Mouse (Mus musculus): ENCODE data around the gene Fam183b. TPM values are rescaled to one million over a fixed set of nuclear protein-coding genes. Genes with fewer than 3 reads are reported as not detected.
"Not testable (repeated sequence)": the region's sequence is repeated elsewhere in the genome, so short reads cannot be mapped to it uniquely, and the experiment has no call there.

Gene Fam183b
- polyA plus RNA-seq, 1 experiment: not detected

- TF ChIP-seq POLR2A (IDR thresholded peaks at IDR 0.05; ENCODE audit: low read depth, low read length) (no peak), CTCF (conservative IDR thresholded peaks at IDR 0.05; ENCODE audit: insufficient read depth, insufficient read length, low read depth, low read length) (no peak)
- Histone ChIP-seq H3K27me3 (replicated peaks; ENCODE audit: control insufficient read depth, insufficient read depth, low read length) (no peaks in the 10 kb centered on the region), H3K27ac (ENCODE audit: insufficient read depth, low read depth, low read length) (no peak within 1 kb of the TSS), H3K4me3 (ENCODE audit: insufficient read depth, low read depth, low read length) (no peak within 1 kb of the TSS), H3K36me3 (ENCODE audit: control insufficient read depth, insufficient read depth, low read length) (no peaks in the 10 kb centered on the region), H3K4me1 (ENCODE audit: control insufficient read depth, insufficient read depth, low read length) (no peaks in the 10 kb centered on the region)
- no peak for DNase-seq
These were observed 28.9 kb downstream of the Fam183b start, which contains the start of gene Olfr315 for GRCm38 (mm10) chr11:58772888-58773287. Olfr315 (plus strand) TSS chr11:58773188.

GRCm38 (mm10) chr11:58752434-58752833 is 49.3 kb downstream of the Fam183b start, which contains the start of gene Olfr316:
Olfr316 (plus strand) TSS chr11:58752734.
- H3K27me3 ChIP-seq (replicated peaks; ENCODE audit: control insufficient read depth, insufficient read depth, low read length): no peaks in the 10 kb centered on the region
- WGBS: 70% methylated on average over 2 of the region's 2 CpGs
- H3K36me3 ChIP-seq (ENCODE audit: control insufficient read depth, insufficient read depth, low read length): no peaks in the 10 kb centered on the region
- no peak for DNase-seq
- no peak within 1 kb of the TSS for H3K4me3 ChIP-seq (ENCODE audit: insufficient read depth, low read depth, low read length)
- no peaks in the 10 kb centered on the region for H3K4me1 ChIP-seq (ENCODE audit: control insufficient read depth, insufficient read depth, low read length)
- TF ChIP-seq POLR2A (IDR thresholded peaks at IDR 0.05; ENCODE audit: low read depth, low read length) (no peak), CTCF (conservative IDR thresholded peaks at IDR 0.05; ENCODE audit: insufficient read depth, insufficient read length, low read depth, low read length) (no peak)
- H3K27ac ChIP-seq (ENCODE audit: insufficient read depth, low read depth, low read length): no peak within 1 kb of the TSS

- WGBS: 80% methylated on average over 18 of the region's 18 CpGs
These were observed 50.7 kb downstream of the Fam183b start for GRCm38 (mm10) chr11:58751096-58751495.

More at GRCm38 (mm10) chr11:58751096-58751495, 50.7 kb downstream of the Fam183b start:
- not testable (repeated sequence) for H3K4me3 ChIP-seq (ENCODE audit: insufficient read depth, low read depth, low read length); H3K36me3 ChIP-seq (ENCODE audit: control insufficient read depth, insufficient read depth, low read length); H3K4me1 ChIP-seq (ENCODE audit: control insufficient read depth, insufficient read depth, low read length); DNase-seq; H3K27ac ChIP-seq (ENCODE audit: insufficient read depth, low read depth, low read length); H3K27me3 ChIP-seq (replicated peaks; ENCODE audit: control insufficient read depth, insufficient read depth, low read length)

Other genes starting within 250 kb of the Fam183b start
- not detected in 2 replicates for gene Olfr328, start 246.3 kb downstream of the Fam183b start, polyA plus RNA-seq (2012; rRNA removed)
- not detected in 2 replicates for gene Olfr224, start 231.4 kb downstream of the Fam183b start, polyA plus RNA-seq (2012; rRNA removed)
- gene Olfr325, start 224.2 kb downstream of the Fam183b start, polyA plus RNA-seq (2012; rRNA removed): not detected in 2 replicates
- not detected in 2 replicates for gene Olfr324, start 206.8 kb downstream of the Fam183b start, polyA plus RNA-seq (2012; rRNA removed)
- gene 2210407C18Rik, start 185.9 kb downstream of the Fam183b start, polyA plus RNA-seq (2012; rRNA removed): not detected in 2 replicates
- gene Olfr323, start 171.5 kb downstream of the Fam183b start, polyA plus RNA-seq (2012; rRNA removed): not detected in 2 replicates
- not detected in 2 replicates for gene Trim58, start 161.5 kb downstream of the Fam183b start, polyA plus RNA-seq (2012; rRNA removed)
- not detected in 2 replicates for gene Olfr322, start 143.2 kb downstream of the Fam183b start, polyA plus RNA-seq (2012; rRNA removed)
- not detected in 2 replicates for gene Olfr320, start 120.9 kb downstream of the Fam183b start, polyA plus RNA-seq (2012; rRNA removed)
- not detected in 2 replicates for gene Olfr319, start 102.8 kb downstream of the Fam183b start, polyA plus RNA-seq (2012; rRNA removed)
- gene Olfr318, start 77.9 kb downstream of the Fam183b start, polyA plus RNA-seq (2012; rRNA removed): not detected in 2 replicates
- not detected in 2 replicates for gene Olfr317, start 62.7 kb downstream of the Fam183b start, polyA plus RNA-seq (2012; rRNA removed)
- gene Olfr316, start 49.2 kb downstream of the Fam183b start, polyA plus RNA-seq (2012; rRNA removed): not detected in 2 replicates
- gene Olfr315, start 28.8 kb downstream of the Fam183b start, polyA plus RNA-seq (2012; rRNA removed): not detected in 2 replicates
- not detected in 2 replicates for gene Olfr314, start 19.0 kb downstream of the Fam183b start, polyA plus RNA-seq (2012; rRNA removed)
- not detected in 2 replicates for gene Olfr313, start 13.0 kb upstream of the Fam183b start, polyA plus RNA-seq (2012; rRNA removed)
- gene Olfr312, start 27.3 kb upstream of the Fam183b start, polyA plus RNA-seq (2012; rRNA removed): not detected in 2 replicates
- not detected in 2 replicates for gene Olfr311, start 37.3 kb upstream of the Fam183b start, polyA plus RNA-seq (2012; rRNA removed)
- gene Gm12258, start 45.2 kb upstream of the Fam183b start, polyA plus RNA-seq (2012; rRNA removed): 2.3 and 2.6 TPM in 2 replicates
- gene 2810021J22Rik, start 65.3 kb upstream of the Fam183b start, polyA plus RNA-seq (2012; rRNA removed): 3.3 and 3.7 TPM in 2 replicates
- 1.2 and 1.5 TPM in 2 replicates for gene Zfp39, start 102.3 kb upstream of the Fam183b start, polyA plus RNA-seq (2012; rRNA removed)
- 0.27 and 0.31 TPM in 2 replicates for gene Btnl10, start 115.9 kb upstream of the Fam183b start, polyA plus RNA-seq (2012; rRNA removed)
- gene Rnf187, start 137.0 kb upstream of the Fam183b start, polyA plus RNA-seq (2012; rRNA removed): 251 and 307 TPM in 2 replicates
- 3.0 and 5.3 TPM in 2 replicates for gene Hist3h2ba, start 147.0 kb upstream of the Fam183b start, polyA plus RNA-seq (2012; rRNA removed)
- gene Hist3h2a, start 152.7 kb upstream of the Fam183b start, polyA plus RNA-seq (2012; rRNA removed): 29.0 and 29.5 TPM in 2 replicates
- 0.34 and 0.48 TPM in 2 replicates for gene Trim17, start 152.7 kb upstream of the Fam183b start, polyA plus RNA-seq (2012; rRNA removed)
- gene Trim11, start 176.1 kb upstream of the Fam183b start, polyA plus RNA-seq (2012; rRNA removed): 19.4 and 20.7 TPM in 2 replicates